Mouse (Mus musculus) gastrocnemius, postnatal 25 days (tissue): ENCODE data around the gene Pcbd2. TPM values are rescaled to one million over a fixed set of nuclear protein-coding genes. Genes with fewer than 3 reads are reported as not detected.
"Not testable (repeated sequence)": the region's sequence is repeated elsewhere in the genome, so short reads cannot be mapped to it uniquely, and the experiment has no call there.

Experiments
- DNase-seq: peaks from one replicate; pipeline ENCODE4 v3.0.0; 2022
- long read RNA-seq, 2 experiments: library from polyadenylated mRNA; stranded (forward); transcript quantifications; one replicate each; pipeline ENCODE4 v2.0.0; 2021
- total RNA-seq, 2 experiments: library from RNA; stranded (reverse); gene quantifications; 1 replicate in 1 of 2; 2 replicates in 1 of 2; pipeline ENCODE4 v1.2.3; 2021

Gene Pcbd2
- 10 to 100 TPM; 20.2 to 22.0 TPM for total RNA-seq
- long read RNA-seq, experiment 1, transcript Pcbd2-201 (4 exons, 544 nt) = major isoform, 43 of 73 reads
- long read RNA-seq, experiment 1, partial matches to known transcripts = 7 of 73 reads
- long read RNA-seq, experiment 1, other reads (novel, unspliced or antisense) = 23 of 73 reads
- long read RNA-seq, experiment 2, transcript Pcbd2-201 (4 exons, 544 nt) = major isoform, 30 of 49 reads
- long read RNA-seq, experiment 2, partial matches to known transcripts = 5 of 49 reads
- long read RNA-seq, experiment 2, other reads (novel, unspliced or antisense) = 14 of 49 reads

DNA sequence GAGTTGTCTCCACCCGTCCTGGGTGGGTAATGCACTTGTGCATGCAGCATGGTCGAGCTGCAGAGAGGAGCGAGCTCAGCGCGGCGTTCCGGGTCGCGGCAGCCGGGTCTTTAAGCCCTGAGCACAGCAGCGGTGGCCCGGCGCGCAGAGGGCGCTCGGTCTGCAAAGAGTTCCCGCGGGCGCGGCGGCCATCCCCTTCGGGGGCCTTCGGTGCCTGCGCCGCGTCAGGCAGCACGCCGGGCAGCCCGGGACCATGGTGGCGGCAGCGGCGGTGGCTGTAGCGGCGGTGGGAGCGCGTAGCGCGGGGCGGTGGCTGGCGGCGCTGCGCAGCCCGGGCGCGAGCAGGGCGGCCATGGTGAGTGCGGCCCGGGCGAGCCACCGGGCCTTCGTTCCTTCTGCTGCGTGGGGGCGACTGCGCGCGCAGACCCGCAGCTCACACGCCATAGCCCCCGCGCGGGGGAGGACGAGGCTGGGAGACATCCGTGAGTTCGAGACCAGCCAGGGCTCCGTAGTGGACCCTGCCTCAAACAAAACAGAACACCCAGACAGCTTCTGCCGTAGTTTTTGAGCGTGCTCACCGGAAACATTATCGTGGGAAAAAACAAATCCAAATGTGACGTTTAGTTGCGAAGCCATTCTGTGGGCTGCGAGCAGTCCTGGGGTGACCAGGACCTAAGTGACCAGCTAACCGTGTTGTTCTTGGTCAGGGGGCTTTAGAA is at the start of gene Pcbd2:
TSS of gene Pcbd2 (plus strand) at position 249 of the 719 bp plus-strand sequence.
- peak; percentile 89 for DNase-seq

GRCm38 (mm10) chr13:55682201-55682600 is 45.0 kb upstream of the Pcbd2 start:
- DNase-seq = no peak

DNA sequence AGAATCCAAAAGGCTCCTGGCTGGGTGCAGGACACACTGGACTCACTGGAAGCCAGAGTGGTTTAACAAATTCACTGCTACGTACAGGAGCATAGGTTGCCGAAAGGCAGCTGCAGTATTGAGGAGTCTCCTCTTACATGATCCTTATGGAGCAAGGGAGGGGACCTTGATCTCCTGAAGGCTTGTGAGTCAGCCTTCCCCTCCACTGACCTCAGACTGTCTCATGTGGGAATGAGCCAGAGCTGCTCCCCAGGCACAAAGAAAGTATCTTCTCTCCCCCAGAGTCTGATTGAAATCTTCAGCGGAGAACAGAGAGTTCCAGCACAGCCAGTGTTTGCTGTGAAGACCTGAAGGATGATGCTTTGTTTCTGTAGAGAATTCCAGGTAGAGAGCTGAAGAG is 43.6 kb upstream of the Pcbd2 start:
- no peak for DNase-seq

- no peak for DNase-seq
Measured at GRCm38 (mm10) chr13:55686107-55686633, 41.0 kb upstream of the Pcbd2 start.

GRCm38 (mm10) chr13:55687927-55688602 is 39.1 kb upstream of the Pcbd2 start:
- DNase-seq = no peak

GRCm38 (mm10) chr13:55692535-55693242 is 34.5 kb upstream of the Pcbd2 start, which contains the start of gene B230219D22Rik:
B230219D22Rik (plus strand) TSS chr13:55693124.
- peak; percentile 90 for DNase-seq

GRCm38 (mm10) chr13:55693243-55693721 is 33.9 kb upstream of the Pcbd2 start:
- DNase-seq = no peak

- no peak for DNase-seq
Measured at GRCm38 (mm10) chr13:55694110-55694509, 33.1 kb upstream of the Pcbd2 start.

- DNase-seq = not testable (repeated sequence)
Measured at GRCm38 (mm10) chr13:55695989-55696388, 31.2 kb upstream of the Pcbd2 start.

DNA sequence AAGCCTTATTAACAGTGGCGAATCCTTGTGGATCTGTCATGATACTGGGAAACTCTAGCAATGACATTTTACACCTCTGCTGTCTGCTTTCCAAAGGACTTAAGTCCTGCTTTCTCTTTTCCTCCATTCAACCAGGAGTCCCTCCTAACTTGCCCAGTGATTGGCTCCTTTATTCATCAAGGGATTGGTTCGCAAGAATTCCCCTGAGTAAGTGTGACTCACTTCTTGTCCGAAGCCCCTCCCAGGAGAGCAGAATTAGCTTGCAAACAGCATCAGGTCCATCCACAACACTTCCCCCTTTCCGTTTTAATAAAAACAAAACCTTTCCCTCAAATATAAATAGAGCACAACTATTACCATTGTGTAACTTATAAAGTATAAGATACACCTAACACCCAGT is 22.9 kb upstream of the Pcbd2 start:
- no peak for DNase-seq

DNA sequence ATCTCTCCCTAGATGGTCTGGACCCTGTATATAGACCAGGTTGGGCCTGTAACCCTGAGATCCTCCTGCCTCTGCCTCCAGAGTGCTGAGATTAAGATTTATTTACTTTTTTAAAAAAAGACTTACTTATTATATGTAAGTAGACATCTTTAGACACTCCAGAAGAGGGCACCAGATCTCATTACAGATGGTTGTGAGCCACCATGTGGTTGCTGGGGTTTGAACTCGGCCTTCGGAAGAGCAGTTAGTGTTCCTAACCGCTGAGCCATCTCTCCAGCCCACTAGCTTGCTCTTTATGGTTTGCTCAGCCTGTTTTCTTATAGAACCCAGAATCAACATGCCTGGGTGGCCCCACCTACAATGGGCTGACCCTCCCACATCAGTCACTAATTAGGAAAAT is 14.3 kb upstream of the Pcbd2 start:
- DNase-seq = no peak

- DNase-seq = peak; percentile 85
Measured at GRCm38 (mm10) chr13:55714501-55715166, 12.5 kb upstream of the Pcbd2 start, which contains the start of gene Txndc15. Txndc15 (plus strand) TSS chr13:55714650.

- no peak for DNase-seq
Measured at GRCm38 (mm10) chr13:55715167-55715512, 12.0 kb upstream of the Pcbd2 start.

DNA sequence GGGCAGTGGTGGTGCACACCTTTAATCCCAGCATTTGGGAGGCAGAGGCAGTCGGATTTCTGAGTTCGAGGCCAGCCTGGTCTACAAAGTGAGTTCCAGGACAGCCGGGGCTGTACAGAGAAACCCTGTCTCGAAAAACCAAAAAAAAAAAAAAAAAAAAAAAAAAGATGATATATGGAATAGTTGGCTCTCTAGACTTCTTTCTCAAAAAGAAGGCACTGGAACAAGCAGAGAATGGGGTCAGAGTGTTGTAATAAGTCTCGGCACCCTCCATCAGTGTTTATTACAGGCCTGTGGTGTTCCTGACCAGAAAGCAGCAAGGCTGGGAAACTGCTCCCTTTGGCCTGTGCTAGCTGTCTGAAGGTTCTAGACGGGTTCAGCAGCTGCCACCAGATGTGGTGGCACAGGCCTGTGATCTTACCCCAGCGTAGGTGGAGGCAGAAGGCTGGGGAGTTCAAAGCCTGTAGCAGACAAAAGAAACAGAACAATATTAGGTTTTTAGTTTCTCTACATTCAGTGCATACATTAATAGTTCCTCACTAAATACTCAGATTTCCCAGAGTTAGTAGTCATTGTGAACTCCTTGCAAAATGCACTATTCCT is 11.2 kb upstream of the Pcbd2 start:
- no peak for DNase-seq

DNA sequence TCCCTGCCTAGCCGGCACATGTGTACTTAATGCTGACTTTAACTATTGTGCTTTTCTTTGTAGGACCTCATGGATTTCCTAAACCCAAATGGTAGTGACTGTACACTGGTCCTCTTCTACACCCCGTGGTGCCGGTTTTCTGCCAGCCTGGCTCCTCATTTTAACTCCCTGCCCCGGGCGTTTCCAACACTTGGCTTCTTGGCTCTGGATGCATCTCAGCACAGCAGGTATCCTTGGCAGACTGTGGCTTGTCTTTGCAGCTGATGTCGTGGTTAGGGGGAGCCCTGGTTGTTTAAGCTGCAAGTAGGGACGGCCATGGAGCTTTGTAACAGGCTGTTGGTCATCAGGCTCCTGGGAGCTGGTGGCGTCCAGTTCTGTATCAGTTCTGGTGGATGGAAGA is 5.7 kb upstream of the Pcbd2 start:
- no peak for DNase-seq

- no peak for DNase-seq
Measured at GRCm38 (mm10) chr13:55721995-55722394, 5.2 kb upstream of the Pcbd2 start.

GRCm38 (mm10) chr13:55726598-55727119 is 509 bp upstream of the Pcbd2 start:
- DNase-seq = no peak

GRCm38 (mm10) chr13:55727839-55728238 is 671 bp downstream of the Pcbd2 start:
- DNase-seq = peak; percentile 52

GRCm38 (mm10) chr13:55730716-55731115 is 3.5 kb downstream of the Pcbd2 start:
- DNase-seq = no peak

GRCm38 (mm10) chr13:55732121-55732520 is 5.0 kb downstream of the Pcbd2 start:
- DNase-seq = no peak
